Mouse (Mus musculus) CH12.LX (cell line): Measurements from ENCODE around the gene Selenoo. TPM values are rescaled to one million over a fixed set of nuclear protein-coding genes. Genes with fewer than 3 reads are reported as not detected.

Experiments used
- CTCF ChIP-seq, 2 experiments: IDR thresholded peaks in 1 of 2; conservative IDR thresholded peaks in 1 of 2; 2 replicates each; pipeline ENCODE4 v1.5.1; 2011 to 2012; ENCODE audit warnings: low read depth in 2 of 2, low read length in 2 of 2, improper control_type of control experiment in 1 of 2, inconsistent platforms in 1 of 2, mild to moderate bottlenecking in 1 of 2, moderate library complexity in 1 of 2
- ELF1 ChIP-seq: IDR thresholded peaks from 2 replicates; pipeline ENCODE4 v1.6.1; 2014; ENCODE audit warnings: low read depth, mild to moderate bottlenecking, inconsistent platforms, low read length, improper control_type of control experiment
- ETS1 ChIP-seq: conservative IDR thresholded peaks from 2 replicates; pipeline ENCODE4 v1.6.1; 2012; ENCODE audit warnings: low read depth, mild to moderate bottlenecking, inconsistent platforms, low read length, improper control_type of control experiment, moderate library complexity
- IRF4 ChIP-seq: IDR thresholded peaks from 2 replicates; pipeline ENCODE4 v1.6.1; 2014; ENCODE audit warnings: low read depth, mild to moderate bottlenecking, inconsistent platforms, low read length, improper control_type of control experiment
- JUND ChIP-seq: conservative IDR thresholded peaks from 2 replicates; pipeline ENCODE4 v1.6.1; 2011; ENCODE audit warnings: low read depth, low read length, improper control_type of control experiment
- MAX ChIP-seq: IDR thresholded peaks from 2 replicates; pipeline ENCODE4 v1.6.1; 2011; ENCODE audit warnings: low read length, improper control_type of control experiment
- MAZ ChIP-seq: IDR thresholded peaks from 2 replicates; pipeline ENCODE4 v1.6.1; 2012; ENCODE audit warnings: low read depth, mild to moderate bottlenecking, inconsistent platforms, low read length, improper control_type of control experiment, moderate library complexity
- MYC ChIP-seq: IDR thresholded peaks from 2 replicates; pipeline ENCODE4 v1.6.1; 2011; ENCODE audit warnings: low read depth, mild to moderate bottlenecking, improper control_type of control experiment, low read length
- NELFE ChIP-seq: IDR thresholded peaks from 2 replicates; pipeline ENCODE4 v1.6.1; 2011; ENCODE audit warnings: low read depth, low read length, improper control_type of control experiment
- NRF1 ChIP-seq: IDR thresholded peaks from 2 replicates; pipeline ENCODE4 v1.6.1; 2014; ENCODE audit warnings: low read depth, mild to moderate bottlenecking, inconsistent platforms, low read length, improper control_type of control experiment, moderate library complexity
- POLR2A ChIP-seq: IDR thresholded peaks from 2 replicates; pipeline ENCODE4 v1.6.1; 2011; ENCODE audit warnings: low read depth, mild to moderate bottlenecking, improper control_type of control experiment, low read length
- USF2 ChIP-seq: conservative IDR thresholded peaks from 2 replicates; pipeline ENCODE4 v1.6.1; 2011; ENCODE audit warnings: low read depth, low read length, improper control_type of control experiment
- ZC3H11A ChIP-seq: IDR thresholded peaks from 2 replicates; pipeline ENCODE4 v1.6.1; 2012; ENCODE audit warnings: low read depth, mild to moderate bottlenecking, inconsistent platforms, low read length, improper control_type of control experiment
- ZKSCAN1 ChIP-seq: IDR thresholded peaks from 2 replicates; pipeline ENCODE4 v1.6.1; 2012; ENCODE audit warnings: low read depth, inconsistent platforms, low read length, improper control_type of control experiment, borderline replicate concordance
- ZNF384 ChIP-seq: IDR thresholded peaks from 2 replicates; pipeline ENCODE4 v1.6.1; 2012; ENCODE audit warnings: low read depth, low read length, improper control_type of control experiment, inconsistent platforms
- polyA plus RNA-seq: library from polyadenylated mRNA; unstranded; fragments of >175 nt; gene quantifications from 2 replicates; pipeline ENCODE4 v1.2.1, GENCODE M21; 2012; ENCODE audit warnings: low read depth; ENCODE audit not compliant: insufficient read length
- total RNA-seq, 2 experiments: library from RNA; depleted of rRNA; stranded (reverse); fragments of 300-350 nt in 1 of 2; fragments of >200 nt in 1 of 2; gene quantifications; 2 replicates each; pipeline ENCODE4 v1.2.3; 2012 to 2014

The Selenoo gene
- total and polyA plus RNA-seq, 3 experiments = 3.7 to 11.7 (median 8.7) TPM

DNA sequence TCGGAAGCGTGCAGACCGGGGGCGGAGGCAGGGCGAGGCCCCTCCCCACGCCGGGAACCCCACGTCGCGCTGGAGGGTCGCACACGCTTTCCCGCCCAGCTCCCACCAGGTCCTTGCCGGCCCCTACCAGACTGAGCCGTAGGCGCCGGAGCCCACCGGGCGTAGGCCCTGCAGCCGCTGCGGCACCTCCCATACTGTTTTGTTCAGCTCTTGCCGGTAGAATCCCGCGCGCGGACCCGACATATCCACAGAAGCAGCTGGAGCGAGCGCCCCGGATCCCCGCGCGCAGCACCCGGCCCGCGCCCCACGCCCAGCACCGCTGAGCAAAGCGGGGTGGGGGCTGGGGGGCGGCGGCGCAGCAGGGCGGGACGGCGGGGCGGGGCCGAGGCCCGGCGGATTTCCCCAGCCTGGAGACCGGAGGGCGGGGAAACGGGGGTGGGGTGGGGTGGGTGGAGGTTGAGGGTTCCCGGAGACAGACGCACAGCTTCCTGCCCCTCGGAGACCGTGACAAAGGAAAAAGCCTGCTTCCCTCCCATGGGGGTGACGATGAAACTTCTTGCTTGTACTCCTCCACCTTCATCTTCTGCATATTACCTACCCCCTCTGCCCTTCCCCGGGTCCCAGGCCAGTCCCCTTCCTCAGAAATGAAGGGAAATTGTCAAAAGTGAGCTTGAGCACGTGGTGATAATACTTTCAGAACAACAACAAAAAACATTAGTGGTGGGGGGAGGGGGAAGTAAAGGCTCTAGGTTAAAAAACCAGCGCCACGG lies 60.6 kb downstream of the Selenoo start, which contains the start of gene Mapk11 (continued):
- no peak for TF ChIP-seq ZNF384
- no peak for TF ChIP-seq JUND
- TF ChIP-seq IRF4 = no peak
- TF ChIP-seq MAZ = peak; percentile 75; the same call in 1 of the 2 replicates
- TF ChIP-seq ZKSCAN1 = no peak
- no peak for TF ChIP-seq USF2
- TF ChIP-seq ELF1 = no peak
- peak; percentile 67; the same call in 1 of the 2 replicates for TF ChIP-seq MYC
- TF ChIP-seq NELFE = peak; percentile 20; the same call in 1 of the 2 replicates
- peak; percentile 49 for TF ChIP-seq POLR2A
- no peak for TF ChIP-seq ZC3H11A
- no peak for TF ChIP-seq ETS1
- TF ChIP-seq MAX = peak; percentile 89
- no peak for TF ChIP-seq NRF1
- no peak for TF ChIP-seq CTCF (conservative IDR thresholded peaks at IDR 0.05 in 1 of 2, IDR thresholded peaks at IDR 0.05 in 1 of 2; ENCODE audit: low read depth in 2 of 2, low read length in 2 of 2)

Other genes with a start within 250 kb of the Selenoo start
- 19.0 and 20.4 TPM in 2 replicates for gene Pim3, start 226.9 kb upstream of the Selenoo start, total RNA-seq (2012; rRNA removed)
- gene Pim3, start 226.9 kb upstream of the Selenoo start, total RNA-seq (2014; rRNA removed) = 19.9 and 26.0 TPM in 2 replicates
- gene Pim3, start 226.9 kb upstream of the Selenoo start, polyA plus RNA-seq = 11.4 and 14.1 TPM in 2 replicates
- gene Ttll8, start 134.7 kb upstream of the Selenoo start, total RNA-seq (2012; rRNA removed) = not detected in 2 replicates
- not detected in 2 replicates for gene Ttll8, start 134.7 kb upstream of the Selenoo start, total RNA-seq (2014; rRNA removed)
- gene Ttll8, start 134.7 kb upstream of the Selenoo start, polyA plus RNA-seq = not detected in 2 replicates
- gene Mlc1, start 110.1 kb upstream of the Selenoo start, total RNA-seq (2012; rRNA removed) = not detected in 2 replicates
- gene Mlc1, start 110.1 kb upstream of the Selenoo start, total RNA-seq (2014; rRNA removed) = not detected in 2 replicates
- not detected in 2 replicates for gene Mlc1, start 110.1 kb upstream of the Selenoo start, polyA plus RNA-seq
- gene Mov10l1, start 106.2 kb upstream of the Selenoo start, total RNA-seq (2012; rRNA removed) = not detected in 2 replicates
- not detected in 2 replicates for gene Mov10l1, start 106.2 kb upstream of the Selenoo start, total RNA-seq (2014; rRNA removed)
- gene Mov10l1, start 106.2 kb upstream of the Selenoo start, polyA plus RNA-seq = not detected in 2 replicates
- not detected in 2 replicates for gene Panx2, start 29.4 kb upstream of the Selenoo start, total RNA-seq (2012; rRNA removed)
- not detected in 2 replicates for gene Panx2, start 29.4 kb upstream of the Selenoo start, total RNA-seq (2014; rRNA removed)
- not detected in 2 replicates for gene Panx2, start 29.4 kb upstream of the Selenoo start, polyA plus RNA-seq
- gene Trabd, start 14.0 kb upstream of the Selenoo start, total RNA-seq (2012; rRNA removed) = 70.6 and 74.7 TPM in 2 replicates
- gene Trabd, start 14.0 kb upstream of the Selenoo start, total RNA-seq (2014; rRNA removed) = 38.0 and 39.2 TPM in 2 replicates
- 49.5 and 53.5 TPM in 2 replicates for gene Trabd, start 14.0 kb upstream of the Selenoo start, polyA plus RNA-seq
- gene Tubgcp6, start 34.0 kb downstream of the Selenoo start, total RNA-seq (2012; rRNA removed) = 16.7 and 17.0 TPM in 2 replicates
- gene Tubgcp6, start 34.0 kb downstream of the Selenoo start, total RNA-seq (2014; rRNA removed) = 11.3 and 13.3 TPM in 2 replicates
- gene Tubgcp6, start 34.0 kb downstream of the Selenoo start, polyA plus RNA-seq = 10.6 and 12.7 TPM in 2 replicates
- 14.1 and 17.7 TPM in 2 replicates for gene Hdac10, start 39.6 kb downstream of the Selenoo start, total RNA-seq (2012; rRNA removed)
- gene Hdac10, start 39.6 kb downstream of the Selenoo start, total RNA-seq (2014; rRNA removed) = 9.5 TPM in 2 replicates
- gene Hdac10, start 39.6 kb downstream of the Selenoo start, polyA plus RNA-seq = 8.2 and 8.5 TPM in 2 replicates
- 0.17 and 0.21 TPM in 2 replicates for gene Mapk12, start 51.6 kb downstream of the Selenoo start, total RNA-seq (2012; rRNA removed)
- not detected in 2 replicates for gene Mapk12, start 51.6 kb downstream of the Selenoo start, total RNA-seq (2014; rRNA removed)
- gene Mapk12, start 51.6 kb downstream of the Selenoo start, polyA plus RNA-seq = 0.14 TPM in 1 of 2 replicates, not detected in the other
- 7.4 and 11.4 TPM in 2 replicates for gene Mapk11, start 60.5 kb downstream of the Selenoo start, total RNA-seq (2012; rRNA removed)
- gene Mapk11, start 60.5 kb downstream of the Selenoo start, total RNA-seq (2014; rRNA removed) = 3.5 and 3.9 TPM in 2 replicates
- 5.2 and 5.3 TPM in 2 replicates for gene Mapk11, start 60.5 kb downstream of the Selenoo start, polyA plus RNA-seq
- 40.1 and 51.5 TPM in 2 replicates for gene Plxnb2, start 91.7 kb downstream of the Selenoo start, total RNA-seq (2012; rRNA removed)
- gene Plxnb2, start 91.7 kb downstream of the Selenoo start, total RNA-seq (2014; rRNA removed) = 2.7 and 2.9 TPM in 2 replicates
- gene Plxnb2, start 91.7 kb downstream of the Selenoo start, polyA plus RNA-seq = 4.3 and 4.5 TPM in 2 replicates
- gene Dennd6b, start 107.4 kb downstream of the Selenoo start, total RNA-seq (2012; rRNA removed) = 6.6 and 9.0 TPM in 2 replicates
- gene Dennd6b, start 107.4 kb downstream of the Selenoo start, total RNA-seq (2014; rRNA removed) = 4.1 and 4.5 TPM in 2 replicates
- gene Dennd6b, start 107.4 kb downstream of the Selenoo start, polyA plus RNA-seq = 8.8 and 9.1 TPM in 2 replicates
- gene Ppp6r2, start 122.5 kb downstream of the Selenoo start, total RNA-seq (2012; rRNA removed) = 10.0 and 14.7 TPM in 2 replicates
- 5.8 and 8.7 TPM in 2 replicates for gene Ppp6r2, start 122.5 kb downstream of the Selenoo start, total RNA-seq (2014; rRNA removed)
- gene Ppp6r2, start 122.5 kb downstream of the Selenoo start, polyA plus RNA-seq = 6.8 and 10.3 TPM in 2 replicates
- gene Sbf1, start 226.2 kb downstream of the Selenoo start, total RNA-seq (2012; rRNA removed) = 64.6 and 79.1 TPM in 2 replicates
- gene Sbf1, start 226.2 kb downstream of the Selenoo start, total RNA-seq (2014; rRNA removed) = 22.6 and 34.6 TPM in 2 replicates
- 65.3 and 69.3 TPM in 2 replicates for gene Sbf1, start 226.2 kb downstream of the Selenoo start, polyA plus RNA-seq
- gene Adm2, start 233.6 kb downstream of the Selenoo start, total RNA-seq (2012; rRNA removed) = 1.8 and 4.5 TPM in 2 replicates
- gene Adm2, start 233.6 kb downstream of the Selenoo start, total RNA-seq (2014; rRNA removed) = 0.18 and 0.23 TPM in 2 replicates
- gene Adm2, start 233.6 kb downstream of the Selenoo start, polyA plus RNA-seq = 0.66 and 0.82 TPM in 2 replicates
- gene Miox, start 245.3 kb downstream of the Selenoo start, total RNA-seq (2012; rRNA removed) = not detected in 2 replicates
- not detected in 2 replicates for gene Miox, start 245.3 kb downstream of the Selenoo start, total RNA-seq (2014; rRNA removed)
- not detected in 2 replicates for gene Miox, start 245.3 kb downstream of the Selenoo start, polyA plus RNA-seq